Mouse (Mus musculus) spleen, adult 10 weeks (tissue): ENCODE measurements around the gene Uck2. TPM values are rescaled to one million over a fixed set of nuclear protein-coding genes. Genes with fewer than 3 reads are reported as not detected.

Experiments
- polyA plus RNA-seq: library from polyadenylated mRNA; stranded (reverse); fragments of 350-450 nt; fragmentation: Illumina TruSeq; extraction: RNeasy Lipid Tissue Mini Kit (QIAGEN cat#74804); gene quantifications from one replicate; pipeline ENCODE4 v1.2.3, GENCODE M21; 2015; ENCODE audit warnings: low replicate concordance; ENCODE audit not compliant: insufficient read depth

Uck2 gene
- 28.4 TPM for polyA plus RNA-seq

DNA sequence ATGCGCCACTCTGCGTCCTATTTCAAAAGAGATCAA, at the start of gene Uck2:
Gene Uck2, minus strand, starts transcription at position 1 of the 36 bp plus-strand sequence.

DNA sequence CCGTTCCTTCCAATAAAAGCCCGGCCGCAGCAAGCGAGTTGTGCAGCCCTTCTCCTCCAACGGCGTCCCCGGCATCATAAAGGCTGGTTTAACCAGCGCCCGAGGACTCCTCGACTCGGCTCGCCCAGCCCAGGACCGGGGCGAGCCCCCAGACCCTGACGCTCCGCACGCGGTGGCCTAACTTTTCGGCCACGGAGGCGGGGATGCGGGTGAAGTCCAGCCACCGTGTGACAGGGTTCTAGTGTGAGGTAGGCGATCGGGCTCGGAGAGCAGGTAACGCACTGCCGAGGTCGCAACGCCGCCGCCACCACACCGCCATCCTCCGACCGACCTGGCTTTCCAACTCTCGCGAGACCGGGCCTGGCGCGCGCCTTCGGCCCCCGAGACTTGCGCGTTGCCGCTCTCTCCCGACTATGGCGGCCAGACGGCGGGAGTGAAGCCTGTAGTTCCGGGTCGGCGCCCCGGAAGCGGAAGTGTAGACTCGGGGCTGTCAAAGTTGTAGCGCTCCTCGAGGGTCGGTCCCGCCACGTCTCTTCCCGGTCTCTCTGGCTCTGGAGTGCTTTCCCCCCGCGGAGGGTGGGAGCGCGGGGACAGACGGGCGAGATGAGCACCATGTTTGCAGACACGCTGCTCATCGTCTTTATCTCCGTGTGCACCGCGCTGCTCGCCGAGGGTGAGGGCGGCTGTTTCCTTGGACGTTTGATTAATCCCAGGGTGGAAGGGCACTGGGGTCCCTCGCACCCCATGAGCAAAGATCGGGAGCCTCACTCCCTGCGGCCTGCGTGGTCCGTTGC, 23.3 kb upstream of the Uck2 start, which contains the start of gene Tmco1:
Gene Tmco1, plus strand, starts transcription at position 118 of the 794 bp plus-strand sequence.

Other genes with a start within 250 kb of the Uck2 start
- 125 TPM for gene Tmco1, start 23.1 kb upstream of the Uck2 start, polyA plus RNA-seq
- 43.3 TPM for gene Aldh9a1, start 64.7 kb upstream of the Uck2 start, polyA plus RNA-seq
- 4.7 TPM for gene Mgst3, start 108.5 kb upstream of the Uck2 start, polyA plus RNA-seq
- not detected for gene Lrrc52, start 181.5 kb upstream of the Uck2 start, polyA plus RNA-seq